10 mouse cellular contexts compared by ENCODE assay signal in genomic region chr5:116407936-116408335, GRCm38 (mm10). TPM values are rescaled to one million over a fixed set of nuclear protein-coding genes. Genes with fewer than 3 reads are reported as not detected.
A peak's percentile ranks its signal among the peaks of the same experiment; 100 is the strongest.
DNase-seq lines count a peak whose midpoint lies in the region; ATAC-seq lines count a peak whose summit lies in the region.
"Had no signal": no experiment of that assay in that cellular context is flagged by ENCODE, and none has a peak within 500 bp of the region (broad histone marks: within the 10 kb centered on the region; RNA-seq: fewer than 3 reads in every experiment).

No protein-coding gene starts in this region.

- no peak overlapping the region for H3K4me2 ChIP-seq in forebrain, embryonic 11.5 days (ENCODE audit: low read depth, low read length, severe bottlenecking)
- H3K4me2 ChIP-seq in kidney, embryonic 15.5 days: no peak overlapping the region
- H3K4me2 ChIP-seq: neural tube, embryonic 12.5 days had no signal

- H3K4me3 ChIP-seq in forebrain, embryonic 10.5 days: no peak overlapping the region
- H3K4me3 ChIP-seq in forebrain, embryonic 11.5 days (ENCODE audit: low read depth, low read length): no peak overlapping the region
- no peak overlapping the region for H3K4me3 ChIP-seq in kidney, embryonic 15.5 days (replicated peaks)
- H3K4me3 ChIP-seq: neural tube, embryonic 12.5 days had no signal

- peaks cover 57% of the 10 kb centered on the region for H3K4me1 ChIP-seq in forebrain, embryonic 10.5 days
- H3K4me1 ChIP-seq in forebrain, embryonic 11.5 days (replicated peaks; ENCODE audit: control insufficient read depth, insufficient read depth, low read length): peaks cover 12% of the 10 kb centered on the region; the same call in 1 of the 2 replicates
- peaks cover 33% of the 10 kb centered on the region for H3K4me1 ChIP-seq in kidney, embryonic 15.5 days

- WGBS in forebrain, embryonic 10.5 days: 61% methylated on average over 6 of the region's 6 CpGs
- WGBS in forebrain, embryonic 11.5 days: 40% methylated on average over 6 of the region's 6 CpGs
- 37% methylated on average over 6 of the region's 6 CpGs for WGBS in kidney, embryonic 15.5 days

- no peak for ATAC-seq in forebrain, embryonic 11.5 days (replicated peaks; ENCODE audit: low FRiP score)
- no peak for ATAC-seq in kidney, embryonic 15.5 days (replicated peaks; ENCODE audit: low FRiP score)
- ATAC-seq in erythroid progenitor cell, adult 5-6 weeks (replicated peaks; ENCODE audit: low FRiP score, poor library complexity, severe bottlenecking): no peak

- no peaks in the 10 kb centered on the region for H3K36me3 ChIP-seq in forebrain, embryonic 10.5 days (replicated peaks)
- no peaks in the 10 kb centered on the region for H3K36me3 ChIP-seq in forebrain, embryonic 11.5 days (ENCODE audit: control insufficient read depth, insufficient read depth, low read length)
- no peaks in the 10 kb centered on the region for H3K36me3 ChIP-seq in kidney, embryonic 15.5 days
- H3K36me3 ChIP-seq: neural tube, embryonic 12.5 days had no signal

- no peak overlapping the region for H3K9ac ChIP-seq in forebrain, embryonic 11.5 days (ENCODE audit: low read length)
- no peak overlapping the region for H3K9ac ChIP-seq in kidney, embryonic 15.5 days
- H3K9ac ChIP-seq: neural tube, embryonic 12.5 days had no signal

- DNase-seq in forebrain, embryonic 10.5 days (ENCODE audit: extremely low spot score, low spot score): no peak
- no peak for DNase-seq in forebrain, embryonic 11.5 days (ENCODE audit: low spot score)
- peak; percentile 19 to 26 for DNase-seq in kidney, postnatal 36 days
- peak; percentile 39 for DNase-seq in adipocyte (ENCODE audit: low spot score)
- peak; percentile 63 for DNase-seq in lung, postnatal 36 days
- no peak for DNase-seq in cerebellum, postnatal 36 days

- 0 out of 2 replicates have a peak overlapping the region, but pooled peaks have one; percentile 20 for H3K27ac ChIP-seq in forebrain, embryonic 10.5 days
- H3K27ac ChIP-seq in forebrain, embryonic 11.5 days (ENCODE audit: low read depth, low read length): no peak overlapping the region
- no peak overlapping the region for H3K27ac ChIP-seq in kidney, embryonic 15.5 days
- H3K27ac ChIP-seq: macrophage; neural tube, embryonic 12.5 days had no signal

- no peaks in the 10 kb centered on the region for H3K9me3 ChIP-seq in forebrain, embryonic 10.5 days
- no peaks in the 10 kb centered on the region for H3K9me3 ChIP-seq in forebrain, embryonic 11.5 days (ENCODE audit: control insufficient read depth, low read length)
- no peaks in the 10 kb centered on the region for H3K9me3 ChIP-seq in kidney, embryonic 15.5 days (replicated peaks)
- H3K9me3 ChIP-seq: neural tube, embryonic 12.5 days had no signal

- H3K27me3 ChIP-seq in forebrain, embryonic 10.5 days (ENCODE audit: poor library complexity, severe bottlenecking): 0 out of 2 replicates have a peak, but pooled peaks cover 12% of the 10 kb centered on the region
- H3K27me3 ChIP-seq in forebrain, embryonic 11.5 days (ENCODE audit: control insufficient read depth, insufficient read depth, low read length): no peaks in the 10 kb centered on the region
- no peaks in the 10 kb centered on the region for H3K27me3 ChIP-seq in kidney, embryonic 15.5 days
- H3K27me3 ChIP-seq: neural tube, embryonic 12.5 days had no signal

RNA-seq across cellular contexts. Expression of gene Hspb8, which starts 14.7 kb away (rescaled TPM):
- 8.5 and 8.6 TPM in 2 replicates for polyA plus RNA-seq in forebrain, embryonic 10.5 days (2016; fragmentation: Nextera tagmentation; extraction: Ambion mirVana)
- 8.0 and 9.8 TPM in 2 replicates for polyA plus RNA-seq in forebrain, embryonic 11.5 days (2014; fragmentation: Nextera tagmentation; extraction: Ambion mirVana)
- polyA plus RNA-seq in kidney, embryonic 15.5 days (2015; fragmentation: Nextera tagmentation; extraction: Ambion mirVana): 4.8 and 8.0 TPM in 2 replicates
- total RNA-seq in erythroid progenitor cell, adult 5-6 weeks (2015; ENCODE audit: low replicate concordance): not detected in 2 replicates
- total RNA-seq in erythroid progenitor cell, adult 5-6 weeks (2017; ENCODE audit: low replicate concordance): not detected in 2 replicates

Comparison
In these comparisons a context has a peak if more than half of its experiments do, and no peak if none do; other contexts are left out.
1. DNase-seq: peak in kidney, postnatal 36 days (2 of 2), adipocyte (single experiment) and lung, postnatal 36 days (single experiment); none in forebrain, embryonic 10.5 days (single experiment), forebrain, embryonic 11.5 days (single experiment) and cerebellum, postnatal 36 days (0 of 2).